Mouse (Mus musculus) kidney, embryonic 14.5 days (tissue): Measurements from ENCODE around the gene Xndc1. TPM values are rescaled to one million over a fixed set of nuclear protein-coding genes. Genes with fewer than 3 reads are reported as not detected.

Experiments
- ATAC-seq: fragments of 200-750 bp; cut with Nextera tagmentation; 2 replicates; pipeline ENCODE4 v1.8.0; 2017; ENCODE audit warnings: moderate number of reproducible peaks, mild to moderate bottlenecking, moderate TSS enrichment, moderate library complexity; ENCODE audit not compliant: low FRiP score, low TSS enrichment
- H3K27ac ChIP-seq: fragments of 300-500 bp; sonication (generic); 2 replicates; pipeline ENCODE4 v1.5.1; 2014; ENCODE audit warnings: low read depth, mild to moderate bottlenecking, low read length, moderate library complexity, mixed read lengths
- H3K27me3 ChIP-seq: fragments of 300-500 bp; sonication (generic); 2 replicates; pipeline ENCODE4 v1.6.1; 2014; ENCODE audit warnings: mild to moderate bottlenecking, low read length; ENCODE audit not compliant: control insufficient read depth, insufficient read depth
- H3K36me3 ChIP-seq: fragments of 300-500 bp; sonication (generic); 2 replicates; pipeline ENCODE4 v1.6.1; 2014; ENCODE audit warnings: low read length, mixed read lengths; ENCODE audit not compliant: control insufficient read depth, insufficient read depth
- H3K4me1 ChIP-seq: fragments of 300-500 bp; sonication (generic); 2 replicates; pipeline ENCODE4 v1.6.1; 2014; ENCODE audit warnings: low read length, mixed read lengths; ENCODE audit not compliant: control insufficient read depth, insufficient read depth
- H3K4me2 ChIP-seq: fragments of 300-500 bp; sonication (generic); replicated peaks from 2 replicates; pipeline ENCODE4 v1.6.1; 2014; ENCODE audit warnings: low read depth, mild to moderate bottlenecking, low read length
- H3K4me3 ChIP-seq: fragments of 300-500 bp; sonication (generic); 2 replicates; pipeline ENCODE4 v1.5.1; 2014; ENCODE audit warnings: mild to moderate bottlenecking, low read length
- H3K9ac ChIP-seq: fragments of 300-500 bp; sonication (generic); 2 replicates; pipeline ENCODE4 v1.6.1; 2014; ENCODE audit warnings: low read depth, mild to moderate bottlenecking, low read length, moderate library complexity
- H3K9me3 ChIP-seq: fragments of 300-500 bp; sonication (generic); 2 replicates; pipeline ENCODE4 v1.6.1; 2016; ENCODE audit warnings: low read length; ENCODE audit not compliant: control insufficient read depth
- WGBS: fragments of 180-500 bp; shearing (Covaris S2); extraction: QIAGEN DNeasy Blood & Tissue Kit; methylation state at CpG from one replicate; pipeline ENCODE4 v1.1.7; 2014; 5-methylcytosine and 5-hydroxymethylcytosine counted together
- polyA plus RNA-seq: library from polyadenylated mRNA; unstranded; fragments of >200 nt; fragmentation: Nextera tagmentation; extraction: Ambion mirVana; gene quantifications from 2 replicates; pipeline ENCODE4 v1.2.1, GENCODE M21; 2014

Xndc1 gene
- polyA plus RNA-seq, 1 experiment from 2014 or later: 27.1 TPM

DNA sequence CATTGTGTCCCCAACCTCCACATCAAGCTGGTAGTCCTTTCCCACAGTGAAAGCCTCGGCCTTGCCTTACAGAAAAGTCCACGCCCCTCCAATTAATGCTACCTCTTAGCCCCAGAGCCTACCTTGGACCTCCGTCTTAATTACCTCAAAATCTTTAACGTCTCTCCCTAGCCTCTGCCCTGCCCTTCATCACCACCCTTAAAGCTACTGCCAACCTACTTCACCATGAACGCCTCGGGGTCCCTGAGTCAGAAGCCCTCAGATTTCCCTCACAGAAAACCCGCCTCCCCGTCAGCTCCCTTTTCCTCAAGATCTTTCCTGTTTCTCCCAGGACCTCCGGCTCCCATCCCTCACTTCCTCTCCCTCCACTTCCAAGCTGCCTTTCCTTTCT lies 661 bp upstream of the Xndc1 start:
- Histone ChIP-seq H3K36me3 (peaks cover 7% of the 10 kb centered on the region; the same call in 1 of the 2 replicates), H3K4me1 (peaks cover 10% of the 10 kb centered on the region; the same call in 1 of the 2 replicates), H3K27me3 (no peaks in the 10 kb centered on the region), H3K4me3 (peak overlapping the region; percentile 84), H3K9ac (peak overlapping the region; percentile 79), H3K4me2 (peak overlapping the region; percentile 57), H3K9me3 (no peaks in the 10 kb centered on the region), H3K27ac (peak overlapping the region; percentile 65; the same call in 1 of the 2 replicates)
- peak; percentile 34; the same call in 1 of the 2 replicates for ATAC-seq
- WGBS: 1% methylated on average over 9 of the region's 9 CpGs

DNA sequence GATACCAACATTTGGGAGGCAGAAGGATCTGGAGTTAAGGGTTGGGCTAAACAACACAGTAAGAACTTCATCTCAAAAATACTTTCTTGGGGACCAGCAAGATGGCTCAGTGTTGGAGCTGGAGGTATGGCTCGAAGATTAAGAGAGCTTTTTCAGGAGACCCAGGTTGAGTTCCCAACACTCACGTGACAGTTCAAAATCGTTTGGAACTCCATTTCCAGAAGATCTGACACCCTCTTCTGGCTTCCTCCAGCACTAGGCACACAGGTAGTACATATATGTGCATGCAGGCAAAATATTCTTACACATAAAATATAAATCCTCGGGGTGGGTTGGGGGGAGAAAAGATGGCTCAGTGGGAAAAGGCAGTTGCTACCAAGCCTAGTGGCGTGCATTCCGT lies 1.1 kb downstream of the Xndc1 start:
- WGBS: 68% methylated on average over 6 of the region's 6 CpGs
- ATAC-seq: no peak
- peak overlapping the region; percentile 84 for H3K4me3 ChIP-seq
- no peaks in the 10 kb centered on the region for H3K27me3 ChIP-seq
- peak overlapping the region; percentile 57 for H3K4me2 ChIP-seq
- 0 out of 2 replicates have a peak overlapping the region, but pooled peaks have one; percentile 65 for H3K27ac ChIP-seq
- H3K9me3 ChIP-seq: no peaks in the 10 kb centered on the region
- H3K4me1 ChIP-seq: peaks cover 10% of the 10 kb centered on the region; the same call in 1 of the 2 replicates
- peaks cover 16% of the 10 kb centered on the region; the same call in 1 of the 2 replicates for H3K36me3 ChIP-seq
- H3K9ac ChIP-seq: peak overlapping the region; percentile 79

DNA sequence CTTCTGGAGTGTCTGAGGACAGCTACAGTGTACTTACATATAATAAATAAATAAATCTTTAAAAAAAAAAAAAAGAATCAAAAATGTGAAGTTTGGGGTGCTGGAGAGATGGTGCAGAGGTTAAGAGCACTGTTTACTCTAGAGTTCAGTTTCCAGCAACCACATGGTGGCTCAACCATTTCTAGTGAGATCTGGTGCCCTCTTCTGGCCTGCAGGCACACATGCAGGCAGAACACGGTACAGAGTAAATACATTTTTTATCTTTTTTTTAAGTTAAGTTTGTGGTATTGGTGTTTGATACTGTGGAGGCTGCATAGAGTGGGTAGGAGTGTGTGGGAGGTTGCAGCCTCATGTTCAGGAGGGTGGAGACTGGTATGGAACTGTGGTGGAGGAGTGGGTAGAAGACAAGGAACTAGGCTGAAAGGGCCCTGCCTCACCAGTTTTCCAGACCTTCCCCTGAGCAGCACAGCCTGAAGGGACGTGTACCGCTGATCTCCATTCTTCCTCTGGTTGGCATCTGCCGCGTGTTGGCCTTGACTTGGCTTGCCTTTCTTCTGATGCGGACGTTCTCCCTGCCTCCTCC lies 11.5 kb downstream of the Xndc1 start:
- Histone ChIP-seq H3K9ac (no peak overlapping the region), H3K4me2 (no peak overlapping the region), H3K9me3 (no peaks in the 10 kb centered on the region), H3K36me3 (peaks cover 84% of the 10 kb centered on the region), H3K4me1 (no peaks in the 10 kb centered on the region), H3K4me3 (no peak overlapping the region), H3K27me3 (no peaks in the 10 kb centered on the region), H3K27ac (no peak overlapping the region)
- 84% methylated on average over 7 of the region's 7 CpGs for WGBS
- ATAC-seq: 0 out of 2 replicates have a peak, but pooled peaks have one; percentile 28

DNA sequence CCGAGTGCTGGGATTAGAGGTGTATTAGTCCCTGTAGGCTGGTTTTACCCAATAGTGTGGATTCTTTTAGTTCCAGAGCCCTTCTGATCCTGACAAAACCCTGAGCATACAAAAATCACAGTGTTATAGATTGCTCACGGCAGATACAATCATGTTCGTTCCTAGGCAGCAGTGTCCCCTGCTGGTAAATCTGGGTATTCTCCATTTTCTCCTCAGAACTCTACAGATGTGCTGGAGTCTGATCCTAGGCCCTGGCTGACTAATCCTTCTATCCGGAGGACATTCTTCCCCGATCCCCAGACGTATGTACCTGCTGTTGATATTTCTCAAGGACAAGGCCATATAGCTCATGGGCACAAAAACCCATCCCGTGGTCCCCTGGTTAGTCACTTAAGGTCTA lies 13.2 kb downstream of the Xndc1 start:
- WGBS: 75% methylated on average over 7 of the region's 7 CpGs
- H3K36me3 ChIP-seq: peaks cover 84% of the 10 kb centered on the region
- ATAC-seq: no peak

DNA sequence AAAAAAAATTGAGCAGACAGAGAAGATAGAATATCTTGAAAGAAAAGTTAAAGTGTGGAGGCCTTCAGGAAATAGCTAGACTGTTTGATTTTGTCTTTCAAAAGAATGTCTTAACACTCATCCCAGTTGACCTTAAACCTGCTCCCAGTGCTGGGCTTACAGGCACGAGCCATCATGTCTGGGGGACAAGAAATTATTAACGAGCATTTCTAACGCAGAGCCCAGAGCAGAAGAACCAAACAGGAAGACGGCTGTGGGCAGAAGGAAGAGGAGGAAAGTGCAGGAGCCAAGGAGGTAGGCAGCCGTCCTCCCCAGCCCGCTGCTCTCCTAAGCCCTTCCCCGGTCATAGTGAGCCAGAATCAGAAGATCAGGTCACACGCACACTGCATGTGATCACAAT lies 15.0 kb downstream of the Xndc1 start:
- Histone ChIP-seq H3K9me3 (no peaks in the 10 kb centered on the region), H3K9ac (no peak overlapping the region), H3K27me3 (no peaks in the 10 kb centered on the region), H3K36me3 (peaks cover 78% of the 10 kb centered on the region), H3K4me2 (no peak overlapping the region), H3K4me1 (no peaks in the 10 kb centered on the region), H3K27ac (no peak overlapping the region), H3K4me3 (no peak overlapping the region)
- no peak for ATAC-seq
- WGBS: 88% methylated on average over 8 of the region's 8 CpGs

More for the DNA sequence above, 13.2 kb downstream of the Xndc1 start:
- Histone ChIP-seq H3K4me1 (no peaks in the 10 kb centered on the region), H3K9me3 (no peaks in the 10 kb centered on the region), H3K27me3 (no peaks in the 10 kb centered on the region), H3K4me2 (no peak overlapping the region), H3K9ac (no peak overlapping the region), H3K27ac (no peak overlapping the region), H3K4me3 (no peak overlapping the region)

DNA sequence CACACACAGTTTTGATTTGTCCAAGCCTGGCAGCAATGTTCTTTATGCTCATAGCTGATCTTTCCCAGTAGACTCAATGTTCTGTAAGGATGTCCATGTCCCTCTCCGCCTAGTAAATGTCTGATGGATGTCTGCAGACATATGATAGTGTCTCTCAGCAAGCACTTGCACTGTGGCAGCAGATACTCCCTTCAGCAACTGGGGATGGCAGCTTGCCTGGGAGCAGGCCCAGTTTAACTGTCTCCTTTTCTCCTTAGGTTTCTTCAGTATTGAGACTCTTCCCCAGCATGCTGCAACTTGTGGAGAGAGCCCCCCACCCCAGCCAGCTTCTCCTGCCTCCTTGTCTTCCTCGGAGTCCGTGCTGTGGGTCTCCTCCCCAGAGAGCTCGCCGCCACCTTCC lies 16.5 kb downstream of the Xndc1 start:
- no peak for ATAC-seq
- Histone ChIP-seq H3K27me3 (no peaks in the 10 kb centered on the region), H3K9ac (no peak overlapping the region), H3K4me1 (no peaks in the 10 kb centered on the region), H3K9me3 (no peaks in the 10 kb centered on the region), H3K27ac (no peak overlapping the region), H3K4me3 (no peak overlapping the region), H3K4me2 (no peak overlapping the region), H3K36me3 (peaks cover 69% of the 10 kb centered on the region)
- 92% methylated on average over 5 of the region's 5 CpGs for WGBS

DNA sequence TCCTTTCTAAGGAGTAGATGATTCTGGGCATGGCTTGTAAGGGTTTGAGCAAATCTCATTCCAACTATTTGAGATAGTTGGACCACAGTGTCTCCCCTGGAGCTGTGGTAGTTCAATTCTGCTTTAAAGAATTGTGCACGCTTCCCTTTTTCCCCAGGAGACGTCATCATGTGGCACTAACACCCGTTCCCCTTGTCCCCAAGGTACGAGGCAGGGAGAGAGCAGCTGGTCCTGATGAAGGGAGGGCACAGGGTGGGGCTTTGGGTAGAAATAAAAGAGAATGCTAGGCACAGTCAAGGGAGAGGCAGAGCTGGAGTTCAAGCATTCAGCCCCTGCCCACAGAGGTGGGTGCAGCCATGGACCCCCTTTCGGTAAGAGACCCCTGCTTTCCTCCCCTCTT lies 17.5 kb downstream of the Xndc1 start, which contains the start of gene Trpc2:
Gene Trpc2 (plus strand): TSS at position 301 of the 400 bp plus-strand sequence.
- no peaks in the 10 kb centered on the region for H3K27me3 ChIP-seq
- H3K36me3 ChIP-seq: peaks cover 59% of the 10 kb centered on the region
- 90% methylated on average over 5 of the region's 5 CpGs for WGBS

DNA sequence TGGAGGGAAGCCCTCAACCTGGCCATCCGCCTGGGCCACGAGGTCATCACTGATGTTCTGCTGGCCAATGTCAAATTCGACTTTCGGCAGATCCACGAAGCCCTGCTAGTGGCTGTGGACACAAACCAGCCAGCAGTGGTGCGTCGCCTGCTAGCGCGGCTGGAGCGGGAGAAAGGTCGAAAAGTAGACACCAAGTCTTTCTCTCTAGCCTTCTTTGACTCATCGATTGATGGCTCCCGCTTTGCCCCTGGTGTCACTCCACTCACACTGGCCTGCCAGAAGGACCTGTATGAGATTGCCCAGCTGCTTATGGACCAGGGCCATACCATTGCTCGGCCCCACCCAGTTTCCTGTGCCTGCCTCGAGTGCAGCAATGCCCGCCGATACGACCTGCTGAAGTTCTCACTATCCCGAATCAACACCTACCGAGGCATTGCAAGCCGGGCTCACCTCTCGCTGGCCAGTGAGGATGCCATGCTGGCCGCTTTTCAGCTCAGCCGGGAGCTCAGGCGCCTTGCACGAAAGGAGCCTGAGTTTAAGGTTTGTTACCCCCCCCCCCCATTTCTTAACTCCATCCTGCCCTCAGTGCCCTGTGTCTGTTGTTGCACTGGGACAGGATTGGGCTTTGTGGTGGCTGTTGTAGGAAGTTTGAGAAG lies 18.9 kb downstream of the Xndc1 start:
- ATAC-seq: no peak
- no peak overlapping the region for H3K4me3 ChIP-seq
- WGBS: 87% methylated on average over 26 of the region's 26 CpGs

More for the DNA sequence above, 17.5 kb downstream of the Xndc1 start, which contains the start of gene Trpc2:
- Histone ChIP-seq H3K4me1 (no peaks in the 10 kb centered on the region), H3K4me3 (no peak within 1 kb of the TSS), H3K9me3 (no peaks in the 10 kb centered on the region), H3K4me2 (no peak within 1 kb of the TSS), H3K9ac (no peak within 1 kb of the TSS), H3K27ac (no peak within 1 kb of the TSS)
- no peak for ATAC-seq

DNA sequence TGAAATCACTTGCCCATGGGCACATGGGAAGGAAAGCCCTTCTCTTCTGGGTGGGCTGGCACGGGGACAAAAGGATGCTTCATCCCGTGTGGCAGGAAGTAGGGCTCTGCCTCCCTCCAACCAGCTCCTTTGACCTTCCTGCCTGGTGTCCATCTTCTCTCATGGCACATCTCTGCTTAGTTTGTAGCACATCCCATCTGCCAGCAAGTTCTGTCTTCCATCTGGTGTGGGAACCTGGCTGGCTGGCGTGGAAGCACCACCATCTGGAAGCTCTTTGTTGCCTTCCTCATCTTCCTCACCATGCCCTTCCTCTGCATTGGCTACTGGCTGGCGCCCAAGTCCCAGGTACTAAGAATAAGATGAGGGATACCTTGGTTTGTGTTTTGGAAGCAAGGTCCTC lies 22.0 kb downstream of the Xndc1 start:
- WGBS: 80% methylated on average over 4 of the region's 4 CpGs
- Histone ChIP-seq H3K4me1 (no peaks in the 10 kb centered on the region), H3K4me3 (no peak overlapping the region), H3K36me3 (peaks cover 21% of the 10 kb centered on the region), H3K4me2 (no peak overlapping the region), H3K27me3 (no peaks in the 10 kb centered on the region), H3K9me3 (no peaks in the 10 kb centered on the region), H3K27ac (no peak overlapping the region), H3K9ac (no peak overlapping the region)
- ATAC-seq: no peak

More for the DNA sequence above, 18.9 kb downstream of the Xndc1 start:
- Histone ChIP-seq H3K27me3 (no peaks in the 10 kb centered on the region), H3K27ac (no peak overlapping the region), H3K36me3 (peaks cover 53% of the 10 kb centered on the region), H3K9ac (no peak overlapping the region), H3K4me2 (no peak overlapping the region), H3K9me3 (no peaks in the 10 kb centered on the region), H3K4me1 (no peaks in the 10 kb centered on the region)
